Mouse (Mus musculus) thymus, adult 2 months (tissue): ENCODE results near the gene Gnaz. TPM values are rescaled to one million over a fixed set of nuclear protein-coding genes. Genes with fewer than 3 reads are reported as not detected.

Experiments
- DNase-seq: peaks from one replicate; pipeline ENCODE4 v3.0.0; 2021
- H3K27ac ChIP-seq: fragments of 200-500 bp; 2 replicates; pipeline ENCODE4 v1.5.1; 2012; ENCODE audit warnings: low read length, control low read depth; ENCODE audit not compliant: control insufficient read depth, insufficient read depth
- H3K27me3 ChIP-seq: fragments of 200-500 bp; 2 replicates; pipeline ENCODE4 v1.6.1; 2012; ENCODE audit warnings: mild to moderate bottlenecking, low read length, moderate library complexity, mixed read lengths; ENCODE audit not compliant: control insufficient read depth, insufficient read depth
- H3K36me3 ChIP-seq: fragments of 200-500 bp; 2 replicates; pipeline ENCODE4 v1.6.1; 2012; ENCODE audit warnings: mild to moderate bottlenecking, low read length, moderate library complexity; ENCODE audit not compliant: control insufficient read depth, insufficient read depth
- H3K4me1 ChIP-seq: fragments of 200-500 bp; replicated peaks from 2 replicates; pipeline ENCODE4 v1.6.1; 2012; ENCODE audit warnings: low read length; ENCODE audit not compliant: control insufficient read depth, insufficient read depth
- H3K4me3 ChIP-seq: fragments of 200-500 bp; 2 replicates; pipeline ENCODE4 v1.5.1; 2012; ENCODE audit warnings: mild to moderate bottlenecking, low read length, control low read depth, moderate library complexity; ENCODE audit not compliant: control insufficient read depth, insufficient read depth
- CTCF ChIP-seq: fragments of 200-500 bp; IDR thresholded peaks from 2 replicates; pipeline ENCODE4 v1.5.1; 2012; ENCODE audit warnings: mild to moderate bottlenecking, control low read depth, low read length, moderate library complexity, borderline replicate concordance; ENCODE audit not compliant: control insufficient read depth, poor library complexity, insufficient read depth; ENCODE audit errors: extremely low read depth
- POLR2A ChIP-seq: fragments of 200-500 bp; IDR thresholded peaks from 2 replicates; pipeline ENCODE4 v1.6.1; 2012; ENCODE audit warnings: mild to moderate bottlenecking, low read length, control low read depth, moderate library complexity; ENCODE audit not compliant: control insufficient read depth, poor library complexity, insufficient read depth; ENCODE audit errors: extremely low read depth
- WGBS: fragments of 180-500 bp; shearing (Covaris S2); methylation state at CpG from one replicate; pipeline ENCODE4 v1.1.7; 2018; 5-methylcytosine and 5-hydroxymethylcytosine counted together
- polyA plus RNA-seq: library from polyadenylated mRNA; depleted of rRNA; stranded (reverse); fragments of >200 nt; gene quantifications from 2 replicates; pipeline ENCODE4 v1.2.3, GENCODE M21; 2012

Gene Gnaz
- polyA plus RNA-seq, 1 experiment = 0.58 TPM

DNA sequence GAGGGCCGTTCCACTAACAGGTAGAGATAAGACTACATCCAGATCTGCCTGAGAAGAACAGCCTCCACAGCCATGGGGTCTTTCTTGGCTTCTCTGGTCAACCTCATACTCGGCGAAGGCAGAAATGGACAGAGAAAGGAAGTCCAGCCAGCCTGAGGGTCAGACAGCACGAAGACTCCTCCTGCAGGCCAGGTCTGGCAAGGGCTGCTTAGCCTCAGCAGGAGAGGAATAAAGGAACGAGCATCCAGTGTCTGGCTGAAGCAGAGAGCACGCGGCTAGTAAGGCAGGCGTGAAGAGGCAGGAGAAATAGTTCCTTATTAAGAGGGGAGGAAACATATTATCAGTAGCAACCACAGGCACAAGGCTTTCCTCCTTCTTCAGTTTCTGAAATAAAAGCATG lies 16.2 kb downstream of the Gnaz start:
- H3K27ac ChIP-seq = no peak overlapping the region
- H3K4me1 ChIP-seq = 0 out of 2 replicates have a peak, but pooled peaks cover 6% of the 10 kb centered on the region
- no peak for DNase-seq
- H3K36me3 ChIP-seq = no peaks in the 10 kb centered on the region
- H3K27me3 ChIP-seq = no peaks in the 10 kb centered on the region; the same call in 1 of the 2 replicates
- 56% methylated on average over 8 of the region's 8 CpGs for WGBS
- no peak overlapping the region for H3K4me3 ChIP-seq
- TF ChIP-seq CTCF = no peak
- TF ChIP-seq POLR2A = no peak

DNA sequence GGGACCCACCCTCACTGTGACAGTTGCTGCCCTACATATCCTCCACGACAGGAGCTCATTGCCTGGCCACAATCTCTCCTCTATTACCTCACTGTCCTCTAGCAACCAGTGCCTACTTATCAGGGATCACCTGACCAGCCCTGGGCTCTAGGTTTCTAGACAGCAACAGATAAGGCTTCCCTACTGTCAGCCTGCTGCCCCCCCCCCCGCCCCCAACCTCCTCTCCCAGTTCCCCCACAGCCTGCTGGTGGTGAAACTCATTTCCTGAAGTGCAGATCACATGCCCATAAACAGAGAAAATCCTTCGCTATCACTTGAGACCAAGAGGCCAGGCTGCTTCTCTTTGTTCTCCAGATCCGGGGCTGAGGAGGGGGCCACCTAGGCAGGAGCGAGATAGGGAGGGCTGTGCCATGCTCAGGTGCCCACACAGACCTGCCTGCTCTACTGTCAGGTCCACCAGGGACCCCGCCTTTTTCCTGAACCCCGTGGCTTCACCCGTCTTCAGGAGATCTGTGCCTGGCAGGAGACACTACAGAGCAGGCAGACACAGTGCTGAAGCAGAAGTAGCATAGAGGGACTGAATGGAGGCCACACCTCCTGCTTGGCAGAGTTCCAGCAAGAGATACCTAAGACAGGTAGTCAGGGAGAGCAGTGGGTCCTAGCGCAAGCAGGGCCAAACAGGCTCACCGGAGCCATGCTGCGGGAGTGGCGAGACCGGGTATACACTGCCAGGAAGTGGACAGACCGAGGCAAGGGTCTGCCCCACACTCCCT lies 20.9 kb downstream of the Gnaz start:
- Histone ChIP-seq H3K27ac (no peak overlapping the region), H3K4me1 (0 out of 2 replicates have a peak, but pooled peaks cover 7% of the 10 kb centered on the region), H3K27me3 (no peaks in the 10 kb centered on the region), H3K36me3 (no peaks in the 10 kb centered on the region), H3K4me3 (no peak overlapping the region)
- no peak for DNase-seq
- TF ChIP-seq CTCF = no peak
- no peak for TF ChIP-seq POLR2A
- 25% methylated on average over 14 of the region's 14 CpGs for WGBS

DNA sequence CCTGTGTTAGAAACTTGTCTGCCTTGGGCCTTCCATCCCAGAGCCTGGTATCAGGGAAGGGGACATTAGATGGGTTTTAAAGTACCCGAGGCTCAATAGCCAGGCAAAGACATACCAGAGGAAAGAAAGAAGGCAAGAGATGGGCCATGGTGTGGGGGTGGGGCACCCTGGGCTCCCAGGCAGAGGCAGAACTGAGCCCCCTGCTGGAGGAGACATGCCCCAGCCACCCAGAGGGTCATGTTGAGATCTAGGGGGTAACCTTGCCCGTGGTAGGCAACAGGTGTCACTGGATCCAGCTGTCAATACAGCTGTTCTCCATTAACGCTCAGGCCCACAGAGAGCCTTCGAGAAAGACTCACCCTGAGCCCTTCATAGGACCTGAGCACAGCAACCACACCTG lies 22.8 kb downstream of the Gnaz start:
- H3K36me3 ChIP-seq = no peaks in the 10 kb centered on the region
- no peak overlapping the region for H3K27ac ChIP-seq
- peak; percentile 8 for DNase-seq
- no peak overlapping the region for H3K4me3 ChIP-seq
- H3K4me1 ChIP-seq = 0 out of 2 replicates have a peak, but pooled peaks cover 7% of the 10 kb centered on the region
- H3K27me3 ChIP-seq = no peaks in the 10 kb centered on the region
- WGBS = 80% methylated on average over 4 of the region's 4 CpGs
- TF ChIP-seq POLR2A = no peak
- no peak for TF ChIP-seq CTCF

DNA sequence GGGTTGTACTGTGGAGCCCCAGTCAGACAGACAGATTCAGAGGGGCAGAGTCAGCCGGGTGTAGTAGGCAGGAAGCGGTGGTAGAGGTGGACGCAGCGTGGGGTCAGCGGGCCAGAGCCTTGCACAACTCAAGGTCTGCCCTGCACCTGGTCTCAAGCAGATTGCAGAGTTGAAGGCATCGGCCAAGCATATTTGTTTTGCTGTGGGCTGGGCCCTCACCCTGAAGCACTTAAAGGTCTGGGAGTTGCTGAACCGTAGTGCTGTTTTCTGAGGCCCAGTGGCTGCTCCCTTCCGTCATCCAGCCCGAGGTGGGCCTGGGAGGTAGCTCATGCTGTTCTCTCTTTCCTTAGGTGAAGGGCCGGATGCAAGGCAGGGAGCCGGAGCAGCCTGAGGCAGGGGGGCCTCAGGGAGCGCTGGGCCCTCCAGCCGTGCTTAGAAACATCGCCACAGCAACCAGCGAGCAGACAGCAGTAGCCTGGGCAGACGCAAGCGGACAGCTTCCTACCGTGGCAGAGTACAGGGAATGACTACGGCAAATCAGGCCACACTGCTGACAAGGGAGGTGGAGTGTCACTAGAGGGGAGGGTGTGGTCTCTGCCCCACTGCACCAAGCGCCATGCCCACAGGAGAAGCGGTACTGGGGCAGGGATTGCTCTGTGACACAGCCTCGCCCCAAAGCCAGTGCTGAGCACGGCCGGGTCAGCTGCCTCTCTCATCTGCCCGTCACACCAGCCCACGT lies 23.8 kb downstream of the Gnaz start:
- TF ChIP-seq POLR2A = no peak
- no peak for TF ChIP-seq CTCF
- no peaks in the 10 kb centered on the region for H3K27me3 ChIP-seq
- no peak overlapping the region for H3K27ac ChIP-seq
- no peak overlapping the region for H3K4me3 ChIP-seq
- H3K4me1 ChIP-seq = 0 out of 2 replicates have a peak, but pooled peaks cover 7% of the 10 kb centered on the region
- 92% methylated on average over 26 of the region's 26 CpGs for WGBS
- no peak for DNase-seq
- no peaks in the 10 kb centered on the region for H3K36me3 ChIP-seq

DNA sequence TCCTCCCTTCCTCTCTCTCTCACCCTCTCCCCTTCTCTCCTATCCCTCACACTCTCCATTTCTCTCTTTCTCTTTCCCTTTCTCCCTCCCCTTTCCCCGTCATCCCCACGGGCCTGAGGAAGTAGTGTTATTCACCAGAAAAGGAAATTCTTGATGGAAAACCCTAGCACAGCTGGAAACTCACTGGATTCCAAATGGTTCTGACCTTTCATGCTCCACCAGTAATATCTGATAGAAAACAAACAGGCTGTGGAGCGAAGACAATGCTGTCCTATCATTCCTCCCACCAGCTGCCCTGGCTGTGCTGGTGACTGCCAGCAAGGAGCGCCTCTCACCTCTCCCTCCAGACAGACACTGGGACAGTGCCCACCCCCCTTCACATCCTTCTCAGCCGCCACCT lies 27.9 kb downstream of the Gnaz start:
- H3K27ac ChIP-seq = no peak overlapping the region
- no peak for DNase-seq
- H3K27me3 ChIP-seq = no peaks in the 10 kb centered on the region
- H3K36me3 ChIP-seq = no peaks in the 10 kb centered on the region
- no peak overlapping the region for H3K4me3 ChIP-seq
- WGBS = 83% methylated on average over 5 of the region's 5 CpGs
- H3K4me1 ChIP-seq = no peaks in the 10 kb centered on the region
- no peak for TF ChIP-seq CTCF
- no peak for TF ChIP-seq POLR2A

DNA sequence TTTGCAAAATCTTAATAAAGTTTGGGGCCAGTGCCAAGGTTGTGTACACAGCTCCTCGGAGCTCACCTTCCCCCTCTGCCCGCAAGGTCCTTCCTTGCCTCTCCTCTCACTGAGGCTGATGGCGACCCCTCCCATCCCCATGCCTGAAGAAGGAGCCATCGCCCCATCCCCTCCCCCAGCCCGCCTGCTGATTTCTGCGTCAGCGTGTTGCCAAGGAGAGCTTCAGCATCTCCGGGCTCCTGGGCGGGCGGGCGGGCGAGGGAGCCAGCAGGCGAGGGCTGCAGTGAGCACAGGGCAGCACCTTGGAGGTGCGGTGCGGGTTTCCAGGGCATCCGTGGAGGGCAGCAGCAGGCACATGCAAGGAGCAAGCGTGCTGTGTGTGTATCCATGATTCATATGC lies 28.4 kb downstream of the Gnaz start:
- DNase-seq = no peak
- H3K4me1 ChIP-seq = no peaks in the 10 kb centered on the region
- no peaks in the 10 kb centered on the region for H3K36me3 ChIP-seq
- no peak overlapping the region for H3K27ac ChIP-seq
- TF ChIP-seq CTCF (no peak), POLR2A (no peak)
- 78% methylated on average over 17 of the region's 17 CpGs for WGBS
- no peaks in the 10 kb centered on the region for H3K27me3 ChIP-seq
- no peak overlapping the region for H3K4me3 ChIP-seq
